ENCODE assay signal across 8 mouse cellular contexts in the genomic region with DNA sequence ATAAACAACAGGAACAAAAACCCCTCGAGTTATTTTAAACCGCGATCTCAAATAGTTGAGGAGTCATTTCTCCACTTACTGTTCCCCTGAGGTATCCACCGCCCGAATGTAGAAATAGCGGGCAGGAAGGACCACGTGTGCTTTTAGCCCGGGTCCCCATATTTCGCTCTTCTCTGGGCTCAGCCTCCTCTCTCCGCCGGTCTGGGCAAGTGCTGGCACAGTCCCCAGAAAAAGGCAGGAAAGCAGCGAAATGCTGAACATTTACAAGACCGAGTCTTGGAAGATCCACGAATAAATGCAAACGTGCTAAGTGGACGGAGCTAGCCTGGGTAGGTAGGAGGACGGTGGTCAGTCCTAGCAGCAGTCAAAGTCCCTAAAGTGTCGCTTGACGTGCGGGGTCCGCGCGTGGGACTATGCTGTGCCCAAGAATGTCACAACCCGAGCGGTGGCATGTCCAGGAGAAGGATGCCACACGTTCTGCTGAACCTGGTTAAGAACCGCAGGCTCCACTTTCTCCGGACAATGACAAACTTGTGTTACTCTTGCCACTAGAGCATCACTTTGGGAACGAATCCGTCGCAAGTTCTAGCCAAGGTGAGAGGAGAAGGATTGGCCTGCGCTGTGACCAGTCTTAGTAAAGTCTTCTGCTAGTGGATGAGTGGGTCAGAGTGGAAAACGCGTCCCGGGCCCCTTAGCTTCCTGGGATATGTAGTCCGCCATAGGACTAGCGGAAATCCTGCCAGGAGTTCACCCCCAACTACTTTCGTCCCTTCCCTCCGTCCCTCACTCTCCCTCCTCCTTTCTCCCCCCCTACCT. TPM values are rescaled to one million over a fixed set of nuclear protein-coding genes. Genes with fewer than 3 reads are reported as not detected.
DNase-seq lines count a peak whose midpoint lies in the region; ATAC-seq and TF ChIP-seq lines count a peak whose summit lies in the region.

Gene Kdelc1, minus strand, starts transcription at position 570 of the 816 bp plus-strand sequence.
Gene Bivm, plus strand, starts transcription at position 719 of the 816 bp plus-strand sequence.

- peak within 1 kb of the TSS; percentile 88 for H3K9ac ChIP-seq in kidney, embryonic 15.5 days

- no peak for TF ChIP-seq POLR2A in bone marrow macrophage, adult 2 months (IDR thresholded peaks at IDR 0.05; ENCODE audit: borderline replicate concordance, low read depth, low read length)

- H3K27me3 ChIP-seq in heart, embryonic 10.5 days (ENCODE audit: insufficient read depth, poor library complexity, severe bottlenecking): no peaks in the 10 kb centered on the region
- H3K27me3 ChIP-seq in kidney, embryonic 15.5 days: no peaks in the 10 kb centered on the region

- peaks cover 9% of the 10 kb centered on the region for H3K4me1 ChIP-seq in bone marrow macrophage, adult 2 months (ENCODE audit: control insufficient read depth, insufficient read depth, low read length)
- H3K4me1 ChIP-seq in heart, embryonic 10.5 days: peaks cover 5% of the 10 kb centered on the region; the same call in 1 of the 2 replicates
- peaks cover 12% of the 10 kb centered on the region; the same call in 1 of the 2 replicates for H3K4me1 ChIP-seq in kidney, embryonic 15.5 days

- peak within 1 kb of the TSS; percentile 80 for H3K27ac ChIP-seq in bone marrow macrophage, adult 2 months (ENCODE audit: insufficient read depth, low read depth, low read length)
- peak within 1 kb of the TSS; percentile 97 for H3K27ac ChIP-seq in heart, embryonic 10.5 days
- peak within 1 kb of the TSS; percentile 99 for H3K27ac ChIP-seq in kidney, embryonic 15.5 days

- ATAC-seq in erythroblast, adult 5-6 weeks (replicated peaks; ENCODE audit: low FRiP score, poor library complexity, severe bottlenecking): peak; percentile 83
- peak; percentile 97 for ATAC-seq in kidney, embryonic 15.5 days (replicated peaks; ENCODE audit: low FRiP score)
- peak; percentile 96 for ATAC-seq in monocyte, adult 5-6 weeks (replicated peaks; ENCODE audit: insufficient number of reproducible peaks, low FRiP score, low TSS enrichment, poor library complexity, severe bottlenecking)

- H3K9me3 ChIP-seq in heart, embryonic 10.5 days: no peaks in the 10 kb centered on the region
- no peaks in the 10 kb centered on the region for H3K9me3 ChIP-seq in kidney, embryonic 15.5 days (replicated peaks)

- WGBS in heart, embryonic 10.5 days: under 1% methylated on average over 39 of the region's 39 CpGs
- WGBS in kidney, embryonic 15.5 days: under 1% methylated on average over 39 of the region's 39 CpGs

- peaks cover 31% of the 10 kb centered on the region for H3K36me3 ChIP-seq in heart, embryonic 10.5 days
- H3K36me3 ChIP-seq in kidney, embryonic 15.5 days: peaks cover 26% of the 10 kb centered on the region

- peak; percentile 83 for DNase-seq in A20 (ENCODE audit: low read depth, low spot score)
- peak; percentile 99 for DNase-seq in heart, embryonic 10.5 days (ENCODE audit: low spot score)
- DNase-seq in liver: peak; percentile 88
- peak; percentile 71 to 77 for DNase-seq in spleen, postnatal 4 days (ENCODE audit: low spot score in 2 of 2)

- H3K4me3 ChIP-seq in bone marrow macrophage, adult 2 months (ENCODE audit: insufficient read depth, low read length): peak within 1 kb of the TSS; percentile 70
- peak within 1 kb of the TSS; percentile 76 for H3K4me3 ChIP-seq in heart, embryonic 10.5 days
- peak within 1 kb of the TSS; percentile 78 for H3K4me3 ChIP-seq in kidney, embryonic 15.5 days (replicated peaks)

- no peak for TF ChIP-seq CTCF in bone marrow macrophage, adult 2 months (IDR thresholded peaks at IDR 0.05; ENCODE audit: low read depth, low read length)

- H3K4me2 ChIP-seq in kidney, embryonic 15.5 days: peak within 1 kb of the TSS; percentile 77

RNA-seq across cellular contexts. Expression of gene Kdelc1, which starts in this region (rescaled TPM):
- polyA plus RNA-seq in bone marrow macrophage, adult 2 months (2012; ENCODE audit: insufficient read depth, insufficient read length, missing spikeins): 13.0 and 15.3 TPM in 2 replicates
- total RNA-seq in erythroblast, adult 5-6 weeks (2015; ENCODE audit: low replicate concordance): 3.7 and 4.6 TPM in 2 replicates
- 2.5 and 3.5 TPM in 2 replicates for total RNA-seq in erythroblast, adult 5-6 weeks (2017; ENCODE audit: low replicate concordance)
- 57.3 and 59.0 TPM in 2 replicates for polyA plus RNA-seq in heart, embryonic 10.5 days (2016; fragmentation: Nextera tagmentation; extraction: Ambion mirVana)
- 66.4 and 68.3 TPM in 2 replicates for polyA plus RNA-seq in kidney, embryonic 15.5 days (2015; fragmentation: Nextera tagmentation; extraction: Ambion mirVana)
- total RNA-seq in monocyte, adult 5-6 weeks (2017): 1.6 to 3.8 TPM (median 2.0 TPM) in 3 replicates

RNA-seq across cellular contexts. Expression of gene Bivm, which starts in this region (rescaled TPM):
- polyA plus RNA-seq in bone marrow macrophage, adult 2 months (2012; ENCODE audit: insufficient read depth, insufficient read length, missing spikeins): 12.1 and 13.7 TPM in 2 replicates
- total RNA-seq in erythroblast, adult 5-6 weeks (2015; ENCODE audit: low replicate concordance): 3.1 and 4.0 TPM in 2 replicates
- total RNA-seq in erythroblast, adult 5-6 weeks (2017; ENCODE audit: low replicate concordance): 0.56 and 0.94 TPM in 2 replicates
- 15.2 and 16.1 TPM in 2 replicates for polyA plus RNA-seq in heart, embryonic 10.5 days (2016; fragmentation: Nextera tagmentation; extraction: Ambion mirVana)
- 19.7 and 20.8 TPM in 2 replicates for polyA plus RNA-seq in kidney, embryonic 15.5 days (2015; fragmentation: Nextera tagmentation; extraction: Ambion mirVana)
- 2.3 to 8.3 TPM (median 3.6 TPM) in 3 replicates for total RNA-seq in monocyte, adult 5-6 weeks (2017)

Comparison
In these comparisons a context has a peak if more than half of its experiments do, and no peak if none do; other contexts are left out.
1. Peak in every context shown above with its lines: DNase-seq, ATAC-seq, H3K4me3 ChIP-seq and H3K27ac ChIP-seq.